Mouse (Mus musculus): ENCODE results near the gene Cnksr3. TPM values are rescaled to one million over a fixed set of nuclear protein-coding genes. Genes with fewer than 3 reads are reported as not detected.

The Cnksr3 gene
- total RNA-seq, 2 experiments from 2014 or later = 20.0 to 20.8 TPM

DNA sequence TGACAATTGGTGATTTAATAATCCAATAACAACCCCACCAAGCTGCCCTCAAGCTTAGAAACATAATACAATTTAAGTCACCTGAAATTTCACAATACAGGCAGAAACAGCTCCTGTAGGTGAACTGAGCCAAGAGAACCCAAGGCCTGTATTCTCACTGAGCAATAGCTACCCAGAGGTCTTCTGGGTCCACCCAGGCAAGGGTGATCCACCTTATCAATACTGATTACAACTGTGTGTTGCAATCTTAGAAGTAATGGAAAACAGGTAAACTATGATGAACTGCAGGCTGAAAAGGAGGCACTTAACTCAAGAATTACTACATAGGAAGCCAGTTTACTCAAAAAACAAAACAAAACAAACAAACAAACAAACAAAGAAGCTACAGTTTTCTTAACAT lies 13.8 kb downstream of the Cnksr3 start:
- intact Hi-C loops (cut with DNase I) = no loop called here
- no peak for DNase-seq (ENCODE audit: low spot score)

DNA sequence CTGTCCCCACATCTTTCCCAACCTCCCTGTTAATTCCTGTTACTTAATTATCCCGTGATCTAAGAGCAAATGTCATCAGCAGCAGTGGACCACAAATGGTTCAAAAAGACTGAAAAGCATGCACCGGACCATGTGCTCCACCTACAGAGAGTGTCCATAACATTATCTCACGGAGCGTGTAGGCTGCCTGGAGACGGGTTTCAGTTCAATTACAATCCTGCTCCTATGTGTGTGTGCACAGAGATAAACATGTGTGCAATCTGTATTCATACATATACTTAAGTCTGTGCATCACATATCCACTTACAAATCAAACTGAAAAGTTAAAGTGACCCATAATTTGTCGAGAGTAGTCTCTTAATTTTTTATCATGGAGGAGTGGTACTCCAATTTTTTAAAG lies 14.3 kb downstream of the Cnksr3 start:
- DNase-seq (ENCODE audit: low spot score) = no peak
- intact Hi-C loops (cut with DNase I) = no loop called here

DNA sequence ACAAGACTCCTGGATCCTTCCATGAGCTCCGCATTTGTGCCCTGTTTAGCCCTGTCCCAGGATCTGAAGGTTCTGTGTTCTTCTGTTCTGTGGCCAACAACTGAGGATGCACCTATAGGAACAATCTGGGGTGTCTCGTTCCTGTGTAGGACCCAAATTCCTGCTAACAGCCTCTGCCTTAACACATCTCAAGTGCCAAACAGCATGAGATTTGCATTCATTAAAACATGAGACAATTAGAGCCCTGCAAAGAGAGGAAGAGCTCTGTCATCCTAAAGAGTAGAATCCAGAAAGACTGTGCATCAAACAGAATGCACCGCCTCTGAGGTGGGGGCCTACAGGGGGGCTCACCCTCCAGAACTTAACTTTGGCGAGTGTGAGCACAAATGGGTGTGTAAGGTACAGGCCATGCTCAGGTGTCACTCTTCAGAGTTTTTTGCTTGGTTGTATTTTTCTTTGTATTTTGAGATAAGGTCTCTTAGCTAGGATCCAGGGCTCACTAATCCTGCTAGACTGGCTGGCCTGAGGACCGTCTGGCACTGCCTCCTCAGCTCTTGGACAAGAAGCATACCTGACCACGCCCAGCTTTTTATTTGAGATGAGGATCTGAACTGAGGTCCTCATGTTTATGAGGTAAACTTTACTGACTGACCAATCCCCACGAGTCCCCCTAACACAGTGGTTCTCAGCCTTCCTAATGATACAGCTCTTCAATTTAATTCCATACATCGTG lies 15.2 kb downstream of the Cnksr3 start:
- DNase-seq (ENCODE audit: low spot score) = no peak
- intact Hi-C loops (cut with DNase I) = no loop called here

DNA sequence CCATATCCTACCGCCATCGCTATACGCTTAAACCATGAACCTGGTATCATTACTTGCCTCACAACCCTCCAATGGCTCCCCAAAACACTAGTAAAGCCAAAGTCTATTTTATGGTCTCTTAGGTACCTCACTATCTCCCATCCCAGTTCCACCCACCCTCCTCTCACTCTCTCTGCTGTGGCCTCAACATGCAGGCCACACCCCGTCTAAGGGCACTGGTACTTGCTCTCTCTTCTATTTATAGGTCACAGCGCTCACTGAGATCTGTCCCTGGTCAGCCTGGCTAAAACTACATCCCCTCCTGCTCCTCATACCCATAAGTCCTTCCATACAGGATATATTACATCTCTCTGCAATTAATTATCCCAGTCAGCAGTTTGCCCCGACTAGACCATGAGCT lies 16.1 kb downstream of the Cnksr3 start:
- intact Hi-C loops (cut with DNase I) = no loop called here
- no peak for DNase-seq (ENCODE audit: low spot score)

DNA sequence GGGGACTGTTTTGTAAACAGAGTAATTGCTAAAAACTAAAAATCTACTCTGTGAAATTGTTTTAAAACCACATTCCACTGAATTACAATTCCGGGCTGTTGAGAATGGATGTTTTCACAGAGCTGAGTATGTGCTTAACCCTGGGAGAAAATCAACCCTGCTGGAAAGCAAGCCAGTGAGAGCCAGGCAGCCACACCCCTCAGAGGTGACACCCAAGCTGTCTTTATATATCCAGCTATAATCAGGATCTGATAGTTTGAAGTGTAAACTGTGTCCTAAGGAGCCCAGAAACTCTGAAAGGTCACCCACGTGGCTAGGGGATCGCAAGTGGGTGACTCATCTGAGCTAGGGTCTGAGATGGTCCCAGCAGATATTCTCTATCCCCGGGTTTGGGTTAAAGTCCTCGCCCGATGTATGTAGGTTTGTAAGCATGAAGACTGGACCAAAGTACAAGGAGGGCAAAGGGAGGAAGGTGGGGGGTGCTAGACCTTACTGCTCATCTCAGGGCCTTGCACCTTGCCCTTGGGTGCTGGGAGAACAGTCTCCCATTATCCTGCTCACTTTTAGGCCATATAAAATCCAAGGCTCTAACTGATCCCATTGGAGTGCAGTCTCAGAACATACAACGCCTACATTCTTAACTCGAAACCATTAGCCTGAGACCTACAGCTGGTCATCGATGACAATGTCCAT lies 20.2 kb downstream of the Cnksr3 start:
- DNase-seq (ENCODE audit: low spot score) = no peak
- intact Hi-C loops (cut with DNase I) = no loop called here

DNA sequence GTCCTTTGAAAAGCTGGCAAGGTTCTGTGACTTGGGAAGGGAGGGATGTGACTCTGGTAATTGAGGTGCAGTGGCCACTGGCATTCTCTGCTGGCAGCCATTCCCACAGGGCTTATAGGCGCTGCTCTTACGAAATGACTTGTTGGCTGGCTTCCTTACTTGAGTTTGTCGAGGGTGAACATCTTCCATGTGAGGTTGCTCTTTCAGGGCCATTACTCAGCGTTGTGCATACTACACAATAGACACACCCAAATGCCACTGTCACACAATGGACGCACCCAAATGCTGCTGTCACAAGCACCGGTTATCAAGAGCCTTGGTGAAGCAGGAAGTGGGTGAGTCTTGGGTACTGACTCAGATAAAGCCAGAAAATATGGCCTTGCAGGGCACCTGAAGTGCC lies 22.8 kb downstream of the Cnksr3 start:
- intact Hi-C loops (cut with DNase I) = no loop called here
- DNase-seq (ENCODE audit: low spot score) = no peak

DNA sequence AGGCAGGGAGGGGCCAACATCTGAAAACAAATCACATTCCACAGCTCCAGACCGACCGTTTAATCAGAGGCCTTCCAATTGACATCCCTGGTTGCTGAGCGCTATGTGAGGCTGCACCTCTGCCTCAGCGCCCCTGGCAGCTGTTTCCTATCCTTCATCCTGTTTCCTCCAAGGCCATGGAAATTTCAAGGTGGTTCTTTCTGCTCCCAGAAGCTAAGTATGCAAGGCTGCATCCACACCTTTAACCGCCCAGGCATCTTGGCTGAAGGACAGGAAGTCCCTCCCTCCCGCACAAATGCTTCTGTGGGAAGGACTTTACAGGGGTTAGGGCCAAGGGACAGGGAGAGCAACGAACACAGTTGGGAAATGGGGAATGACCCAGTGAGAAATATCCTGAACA lies 24.2 kb downstream of the Cnksr3 start:
- intact Hi-C loops (cut with DNase I) = no loop called here
- peak; percentile 16 for DNase-seq (ENCODE audit: low spot score)

DNA sequence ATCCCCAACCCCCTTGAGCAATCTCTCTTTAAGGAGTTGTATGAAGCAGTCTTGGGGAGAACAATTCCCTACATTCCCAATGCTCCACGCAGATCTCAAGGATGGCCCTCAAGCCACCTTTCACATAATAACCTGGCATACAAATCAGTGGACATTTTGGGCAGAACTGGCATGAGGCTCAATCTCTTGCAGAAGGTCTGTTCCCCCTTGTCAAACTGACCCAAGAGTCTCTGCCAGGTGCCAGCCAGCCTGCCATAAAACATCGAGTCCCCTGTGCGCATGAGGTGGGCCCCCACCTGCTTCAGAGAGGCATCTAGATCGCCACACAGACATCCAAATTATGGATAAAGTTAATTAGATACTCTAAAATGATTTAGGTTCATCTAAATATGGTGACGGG lies 25.0 kb downstream of the Cnksr3 start:
- intact Hi-C loops (cut with DNase I) = no loop called here
- no peak for DNase-seq (ENCODE audit: low spot score)

DNA sequence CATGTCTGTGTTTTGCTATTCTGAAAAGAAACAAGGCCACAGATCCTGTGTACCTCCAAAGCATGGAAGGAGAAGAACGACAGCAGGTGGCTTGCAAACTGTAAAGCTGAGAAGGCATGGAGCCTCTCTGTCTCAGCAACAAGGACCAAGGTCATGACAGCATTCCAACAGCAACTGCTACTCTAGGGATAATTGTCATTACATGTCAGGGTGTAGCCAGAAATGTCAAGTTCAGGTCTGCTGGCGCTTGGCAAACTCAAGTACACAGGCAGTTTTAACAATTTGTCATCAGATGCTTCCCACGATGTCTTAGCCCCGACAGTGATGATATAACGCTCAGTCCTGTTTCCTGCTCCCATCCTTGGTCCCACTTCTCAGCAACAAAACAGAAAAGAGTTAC lies 26.0 kb downstream of the Cnksr3 start:
- intact Hi-C loops (cut with DNase I) = no loop called here

DNA sequence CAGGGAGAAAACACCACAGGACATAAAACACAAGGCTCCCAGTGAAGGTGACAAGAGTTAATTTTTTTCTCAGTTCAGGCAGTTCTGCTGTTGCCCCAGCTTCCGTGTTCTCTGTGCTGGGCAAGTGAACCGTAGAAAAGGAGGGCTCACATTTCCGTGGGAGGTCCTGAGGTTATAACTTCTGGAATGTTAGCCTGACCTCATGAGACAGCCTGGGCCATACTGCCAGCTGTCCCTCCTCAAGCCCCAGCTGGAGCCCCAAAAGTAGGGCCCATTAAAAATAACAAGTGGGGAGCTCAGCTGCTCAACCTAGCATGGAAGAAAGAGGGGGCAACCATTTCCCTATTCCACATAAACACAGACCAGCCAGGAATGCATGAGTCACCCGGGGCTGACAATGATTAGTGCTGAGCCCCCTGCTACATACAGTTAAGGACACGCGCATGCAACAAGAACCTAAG lies 28.8 kb downstream of the Cnksr3 start:
- no peak for DNase-seq (ENCODE audit: low spot score)
- intact Hi-C loops (cut with DNase I) = no loop called here

More for the DNA sequence above, 26.0 kb downstream of the Cnksr3 start:
- DNase-seq (ENCODE audit: low spot score) = no peak

DNA sequence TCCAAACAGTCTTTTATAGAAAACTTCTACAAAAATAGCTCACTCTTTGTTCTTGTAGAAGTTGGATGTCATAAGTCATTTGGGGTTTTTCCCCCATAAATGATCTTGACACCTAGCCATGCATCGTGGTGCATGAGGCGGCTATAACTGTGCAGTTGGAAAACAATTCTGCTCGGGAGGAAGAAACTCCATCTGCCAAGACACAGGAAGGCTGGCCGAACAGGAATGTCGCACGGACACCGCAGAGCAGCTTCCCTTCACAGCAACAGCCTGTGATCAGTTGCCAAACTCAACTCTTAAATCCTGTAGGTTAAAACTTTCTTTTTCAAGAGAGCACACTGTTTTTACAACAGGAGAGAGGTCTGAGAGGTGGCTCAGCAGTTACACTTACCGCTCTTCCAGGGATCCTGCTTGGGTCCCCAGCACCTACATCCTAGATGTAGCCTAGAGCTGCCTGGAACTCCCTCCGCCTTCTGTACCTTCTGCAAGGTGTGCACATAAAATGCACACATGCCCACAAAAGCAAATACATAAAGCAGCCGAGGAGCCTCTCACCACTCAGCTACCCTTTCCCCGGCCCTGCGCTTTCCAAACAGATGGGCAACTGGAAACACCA lies 29.4 kb downstream of the Cnksr3 start:
- intact Hi-C loops (cut with DNase I) = no loop called here
- no peak for DNase-seq (ENCODE audit: low spot score)

DNA sequence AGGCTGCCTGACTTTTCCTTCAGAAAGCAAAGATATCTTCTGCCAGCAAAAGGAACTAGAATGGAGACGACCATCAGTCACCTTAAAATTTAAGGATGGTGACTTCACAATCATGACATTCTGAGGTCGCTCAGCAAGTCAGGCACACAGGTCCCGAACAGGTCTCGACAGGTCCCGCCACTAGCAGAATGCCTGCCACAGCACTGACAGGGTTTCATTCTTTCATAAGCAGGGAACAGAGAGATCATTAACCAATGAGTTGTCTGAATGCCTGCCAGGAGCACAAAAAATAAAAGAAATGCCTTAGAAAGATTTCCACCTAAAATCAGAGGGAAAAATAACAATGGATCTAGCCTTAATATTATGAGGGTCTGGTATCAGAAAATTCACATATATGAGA lies 31.7 kb downstream of the Cnksr3 start:
- DNase-seq (ENCODE audit: low spot score) = no peak
- intact Hi-C loops (cut with DNase I) = no loop called here

DNA sequence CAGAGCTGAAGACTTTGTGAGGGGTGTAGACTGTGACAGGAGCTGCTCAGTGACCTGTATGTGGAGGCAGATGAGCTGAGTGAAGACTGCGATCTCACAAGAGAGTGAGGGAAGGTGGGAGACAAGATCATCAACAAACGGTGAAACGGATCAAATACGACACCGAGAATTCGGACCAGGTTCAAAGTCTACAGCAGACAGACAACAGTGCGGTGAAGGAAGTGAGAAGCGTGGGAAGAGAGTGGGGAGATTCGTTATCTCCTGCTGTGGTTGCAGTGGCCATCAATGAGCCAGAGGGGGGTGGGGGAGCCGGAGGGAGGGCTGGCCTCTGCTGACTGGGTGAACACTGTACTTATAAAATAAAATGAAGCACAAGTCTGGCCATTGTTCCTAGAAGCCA lies 33.5 kb downstream of the Cnksr3 start:
- intact Hi-C loops (cut with DNase I) = no loop called here
- no peak for DNase-seq (ENCODE audit: low spot score)

DNA sequence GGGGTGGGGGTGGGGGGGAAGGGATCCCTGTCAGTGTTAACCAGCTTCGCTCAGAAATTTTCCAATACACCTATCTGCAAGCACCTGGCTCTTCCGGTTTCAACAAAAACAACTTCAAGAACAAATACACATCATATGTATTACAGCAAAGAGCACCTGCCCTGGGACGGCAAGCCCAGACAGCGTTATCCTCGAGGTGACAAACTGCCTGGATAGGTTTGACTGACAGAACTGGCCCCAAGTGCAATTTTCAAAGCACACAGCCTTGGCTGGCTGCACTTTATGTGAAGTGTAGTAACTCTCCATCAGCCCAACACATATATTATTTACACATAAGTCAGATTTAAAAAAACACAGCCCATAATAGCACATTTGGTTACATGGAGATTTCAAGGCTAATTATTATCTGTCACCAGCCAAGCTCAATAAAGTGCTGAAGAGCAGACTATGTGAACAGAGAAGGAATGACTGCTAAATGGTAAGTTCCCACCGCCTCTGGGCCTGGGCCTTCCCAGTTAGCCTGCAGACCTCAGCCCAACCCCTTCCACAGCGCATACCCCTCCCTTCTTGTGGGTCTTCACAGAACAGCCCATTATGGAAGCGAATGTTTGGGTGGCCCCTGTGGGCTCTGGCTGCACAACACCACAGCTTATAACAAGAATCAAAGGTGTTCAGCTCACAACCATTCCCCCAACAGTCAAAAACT lies 35.7 kb downstream of the Cnksr3 start:
- intact Hi-C loops (cut with DNase I) = no loop called here
- no peak for DNase-seq (ENCODE audit: low spot score)

DNA sequence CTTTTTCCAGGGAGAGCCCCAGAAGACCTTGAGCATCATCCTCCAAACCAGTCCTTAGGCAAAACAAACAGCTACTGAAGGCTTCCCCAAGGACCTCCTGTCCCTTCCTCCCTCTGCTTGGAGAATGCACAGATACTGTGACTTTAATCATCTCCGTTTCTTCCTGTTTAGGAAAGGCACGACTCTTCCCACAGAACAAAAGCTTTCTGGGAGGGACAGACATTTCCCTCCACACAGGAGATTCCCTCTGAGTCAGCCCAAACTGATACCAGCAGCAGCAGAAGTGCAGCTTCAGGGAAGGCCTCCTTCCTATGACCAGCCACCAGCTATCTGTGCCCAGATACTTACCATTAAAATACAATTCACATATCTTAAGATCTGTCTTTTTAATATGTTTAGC lies 37.6 kb downstream of the Cnksr3 start:
- DNase-seq (ENCODE audit: low spot score) = no peak
- intact Hi-C loops (cut with DNase I) = no loop called here

DNA sequence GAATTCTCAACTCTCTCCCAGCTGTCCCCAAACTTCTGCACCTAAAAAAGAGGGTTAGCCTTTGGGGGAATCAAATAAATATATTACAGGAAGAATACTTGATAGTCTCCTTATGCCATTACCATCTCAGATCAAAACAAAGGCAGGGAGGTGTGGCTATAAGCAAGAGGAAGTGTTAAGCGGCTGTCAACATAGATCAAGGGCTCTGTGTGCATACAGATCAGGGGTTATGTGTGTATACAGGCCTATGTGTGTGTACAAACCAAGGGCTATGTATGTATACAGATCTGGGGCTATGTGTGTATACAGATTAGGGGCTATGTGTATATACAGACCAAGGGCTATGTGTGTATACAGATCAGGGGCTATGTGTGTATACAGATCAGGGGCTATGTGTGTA lies 38.9 kb downstream of the Cnksr3 start:
- intact Hi-C loops (cut with DNase I) = no loop called here
- DNase-seq (ENCODE audit: low spot score) = no peak

DNA sequence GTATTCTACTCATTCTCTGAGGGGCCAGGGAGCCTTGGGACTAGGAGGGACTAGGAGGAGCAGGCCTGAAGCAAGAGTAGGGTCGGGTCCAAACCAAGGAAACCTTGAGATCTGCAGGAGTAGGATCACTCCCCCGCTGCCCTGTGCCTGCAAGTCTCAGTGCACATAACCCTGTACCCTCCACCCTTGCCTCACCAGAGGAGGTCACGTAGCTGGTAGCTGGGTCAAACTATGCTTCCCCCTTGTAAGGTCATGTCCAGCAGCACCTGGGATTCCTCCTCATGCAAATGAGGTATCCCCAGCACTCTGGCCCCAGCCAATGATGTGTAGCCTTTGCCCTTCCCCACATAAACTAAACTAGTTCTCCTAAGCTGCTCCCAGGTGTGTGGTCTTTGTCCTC lies 41.6 kb downstream of the Cnksr3 start:
- DNase-seq (ENCODE audit: low spot score) = no peak
- intact Hi-C loops (cut with DNase I) = no loop called here

DNA sequence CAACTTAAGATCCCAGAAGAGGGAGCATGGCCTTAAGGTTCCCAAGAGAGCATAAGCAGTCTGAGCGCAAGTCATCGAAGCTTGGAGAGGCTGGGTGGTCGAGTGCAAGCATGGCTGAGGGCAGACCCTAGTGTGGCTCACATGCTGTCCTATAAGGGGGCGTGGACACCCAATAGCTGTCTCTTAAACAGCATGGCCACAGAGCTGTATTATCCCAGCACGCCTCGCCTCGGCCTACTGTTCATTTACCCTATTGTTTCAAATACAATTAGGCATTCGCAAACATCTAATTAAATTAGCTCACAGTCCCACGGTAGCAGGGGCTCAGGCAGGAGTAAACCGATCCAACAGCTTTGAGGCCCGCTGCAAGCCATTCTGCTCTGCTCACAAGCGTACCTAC lies 49.0 kb downstream of the Cnksr3 start:
- intact Hi-C loops (cut with DNase I) = no loop called here
- DNase-seq (ENCODE audit: low spot score) = no peak

DNA sequence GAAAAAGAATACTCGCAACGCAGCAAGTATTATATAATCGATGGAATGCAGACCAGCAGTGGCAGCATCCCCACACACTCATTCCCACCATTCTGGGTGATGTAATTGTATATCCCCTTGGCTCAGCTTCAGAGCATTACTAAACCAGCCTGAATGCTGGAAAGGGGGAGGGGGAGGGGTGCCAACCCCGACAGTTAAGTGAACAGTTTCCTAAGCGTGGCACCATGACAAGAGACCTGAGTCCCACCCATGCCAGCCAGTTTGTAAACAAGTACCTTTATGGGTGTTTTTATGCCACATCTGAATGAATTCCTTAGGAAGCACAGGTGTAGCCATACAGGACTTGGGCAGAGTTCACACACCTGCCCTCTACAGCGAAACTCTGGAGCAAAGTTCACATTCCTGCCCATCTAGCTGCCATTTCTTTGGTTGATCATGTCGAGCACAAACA lies 53.0 kb downstream of the Cnksr3 start:
- intact Hi-C loops (cut with DNase I) = loop anchor here (5.0 kb wide), 1 partner anchor 48 kb away; no protein-coding TSS in a partner anchor
- no peak for DNase-seq (ENCODE audit: low spot score)

DNA sequence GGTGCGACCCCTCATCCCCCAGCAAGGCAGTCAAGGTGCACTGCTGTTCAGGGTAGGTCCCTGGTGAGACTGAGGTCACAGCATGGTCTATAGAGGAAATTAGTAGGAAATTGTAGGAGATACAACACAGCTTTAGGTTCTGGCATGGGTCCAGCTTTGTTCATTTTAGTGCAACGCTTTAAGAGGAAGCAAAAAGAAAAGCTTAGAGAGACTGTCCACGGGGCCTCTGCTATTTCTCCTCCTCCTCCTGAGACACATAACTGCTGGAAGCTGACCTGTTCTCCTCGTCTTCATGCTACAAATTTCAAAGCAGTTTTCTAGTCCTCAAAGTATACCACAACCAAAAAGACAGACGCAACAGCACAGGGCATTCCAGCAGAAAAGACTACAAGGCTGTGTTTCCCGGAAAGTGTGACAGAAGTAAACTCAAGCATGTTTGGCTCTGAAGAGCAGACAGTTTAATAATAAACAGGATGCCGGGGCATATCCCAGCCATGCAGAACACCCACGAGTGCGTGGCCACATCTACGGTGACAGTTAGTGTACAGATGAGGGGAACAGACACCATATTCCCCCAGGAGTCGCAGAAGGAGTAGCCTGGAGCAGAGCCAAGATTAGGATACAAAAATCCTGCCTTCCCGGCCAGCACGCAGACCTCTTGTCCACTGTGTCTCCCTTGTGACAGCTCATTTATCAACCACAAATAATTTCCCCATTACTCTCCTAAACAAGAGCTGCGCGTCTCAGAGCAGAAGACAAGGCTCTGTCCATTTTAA lies 53.6 kb downstream of the Cnksr3 start:
- DNase-seq (ENCODE audit: low spot score) = peak; percentile 22
- intact Hi-C loops (cut with DNase I) = loop anchor here (5.0 kb wide), 1 partner anchor 49 kb away; no protein-coding TSS in a partner anchor
